Mouse (Mus musculus) cerebellum, adult 2 months (tissue): Measurements from ENCODE around the gene Slamf9.

Source experiments
- CTCF ChIP-seq: fragments of 200-500 bp; IDR thresholded peaks from 2 replicates; pipeline ENCODE4 v1.5.1; 2011; ENCODE audit warnings: low read depth, mild to moderate bottlenecking, control low read depth, low read length, moderate library complexity, borderline replicate concordance; ENCODE audit not compliant: insufficient read depth
- POLR2A ChIP-seq: fragments of 200-500 bp; IDR thresholded peaks from 2 replicates; pipeline ENCODE4 v1.6.1; 2011; ENCODE audit warnings: low read length, control low read depth, borderline replicate concordance; ENCODE audit not compliant: insufficient read depth

DNA sequence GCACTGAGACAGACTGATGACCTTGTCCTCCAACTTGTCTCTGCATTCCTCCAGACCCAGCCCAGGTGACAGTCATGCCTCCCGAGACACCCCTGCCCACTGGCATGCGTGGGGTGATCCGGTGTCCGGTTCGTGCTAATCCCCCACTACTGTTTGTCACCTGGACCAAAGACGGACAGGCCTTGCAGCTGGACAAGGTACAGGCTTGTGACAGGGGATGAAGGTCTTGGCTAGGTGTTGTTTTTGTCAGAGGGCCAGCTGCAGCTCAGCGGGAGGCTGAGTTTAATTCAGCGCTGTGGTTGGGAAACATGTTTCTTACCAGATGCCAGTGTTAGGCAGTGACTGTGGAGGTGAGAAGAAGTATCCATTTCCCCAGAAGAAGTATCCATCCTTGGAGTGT, 16.9 kb downstream of the Slamf9 start:
- no peak for TF ChIP-seq CTCF
- no peak for TF ChIP-seq POLR2A
